Comparison of ENCODE assay signal across 8 mouse cellular contexts in genomic region chr10:69399814-69400385, GRCm38 (mm10). TPM values are rescaled to one million over a fixed set of nuclear protein-coding genes. Genes with fewer than 3 reads are reported as not detected.
A peak's percentile ranks its signal among the peaks of the same experiment; 100 is the strongest.
DNase-seq lines count a peak whose midpoint lies in the region; ATAC-seq and TF ChIP-seq lines count a peak whose summit lies in the region.
"Had no signal": no experiment of that assay in that cellular context is flagged by ENCODE, and none has a peak within 500 bp of the region (broad histone marks: within the 10 kb centered on the region; RNA-seq: fewer than 3 reads in every experiment).

No protein-coding gene starts in this region.

- ATAC-seq in midbrain, embryonic 11.5 days (ENCODE audit: low FRiP score), result no peak
- ATAC-seq in erythroid progenitor cell, adult 5-6 weeks (replicated peaks; ENCODE audit: low FRiP score, poor library complexity, severe bottlenecking), result no peak

- peaks cover 72% of the 10 kb centered on the region for H3K27me3 ChIP-seq in embryonic facial prominence, embryonic 10.5 days (replicated peaks; ENCODE audit: low read depth, poor library complexity, severe bottlenecking)
- H3K27me3 ChIP-seq in kidney, adult 2 months (replicated peaks; ENCODE audit: control insufficient read depth, insufficient read depth, low read length), result no peaks in the 10 kb centered on the region
- H3K27me3 ChIP-seq in midbrain, embryonic 11.5 days (ENCODE audit: control insufficient read depth, insufficient read depth, low read length), result peaks cover 40% of the 10 kb centered on the region

- DNase-seq in brain, embryonic 14.5 days (ENCODE audit: low read depth), result peak; percentile 49
- DNase-seq in embryonic facial prominence, embryonic 10.5 days (ENCODE audit: low spot score), result peak; percentile 50
- peak; percentile 25 for DNase-seq in kidney, adult 2 months
- DNase-seq in midbrain, embryonic 11.5 days (ENCODE audit: low spot score, missing footprints), result peak; percentile 95
- no peak for DNase-seq in thymus, postnatal 4 days
- no peak for DNase-seq in ovary, postnatal 10 days (ENCODE audit: low spot score)

- peak overlapping the region; percentile 76 for H3K4me3 ChIP-seq in embryonic facial prominence, embryonic 10.5 days
- peak overlapping the region; percentile 68 for H3K4me3 ChIP-seq in kidney, adult 2 months (ENCODE audit: insufficient read depth, low read depth, low read length)
- H3K4me3 ChIP-seq in midbrain, embryonic 11.5 days (ENCODE audit: low read depth, low read length), result peak overlapping the region; percentile 43

- H3K9me3 ChIP-seq in embryonic facial prominence, embryonic 10.5 days, result no peaks in the 10 kb centered on the region
- H3K9me3 ChIP-seq in midbrain, embryonic 11.5 days (ENCODE audit: control insufficient read depth, low read length), result no peaks in the 10 kb centered on the region

- H3K4me2 ChIP-seq in midbrain, embryonic 11.5 days, result peak overlapping the region; percentile 92

- H3K36me3 ChIP-seq in embryonic facial prominence, embryonic 10.5 days (replicated peaks), result no peaks in the 10 kb centered on the region
- no peaks in the 10 kb centered on the region for H3K36me3 ChIP-seq in kidney, adult 2 months (ENCODE audit: control insufficient read depth, insufficient read depth, low read length)
- no peaks in the 10 kb centered on the region for H3K36me3 ChIP-seq in midbrain, embryonic 11.5 days (ENCODE audit: control insufficient read depth, insufficient read depth, low read length)

- no peak for TF ChIP-seq CTCF in brain, embryonic 14.5 days (IDR thresholded peaks at IDR 0.05; ENCODE audit: borderline replicate concordance, extremely low read depth, insufficient read depth, insufficient read length)
- no peak for TF ChIP-seq CTCF in kidney, adult 2 months (conservative IDR thresholded peaks at IDR 0.05; ENCODE audit: insufficient read depth, insufficient read length, low read depth, low read length)

- H3K4me1 ChIP-seq in embryonic facial prominence, embryonic 10.5 days, result peaks cover 26% of the 10 kb centered on the region
- no peaks in the 10 kb centered on the region for H3K4me1 ChIP-seq in kidney, adult 2 months (ENCODE audit: control insufficient read depth, insufficient read depth, low read length)
- peaks cover 13% of the 10 kb centered on the region for H3K4me1 ChIP-seq in midbrain, embryonic 11.5 days (ENCODE audit: control insufficient read depth, insufficient read depth, low read length)

- no peak overlapping the region for H3K9ac ChIP-seq in midbrain, embryonic 11.5 days (ENCODE audit: low read length)

- 3% methylated on average over 17 of the region's 17 CpGs for WGBS in embryonic facial prominence, embryonic 10.5 days
- 9% methylated on average over 17 of the region's 17 CpGs for WGBS in kidney, adult 2 months
- 4% methylated on average over 17 of the region's 17 CpGs for WGBS in midbrain, embryonic 11.5 days

- TF ChIP-seq POLR2A in brain, embryonic 14.5 days (IDR thresholded peaks at IDR 0.05; ENCODE audit: borderline replicate concordance, extremely low read depth, insufficient read depth, insufficient read length, poor library complexity, severe bottlenecking), result no peak
- no peak for TF ChIP-seq POLR2A in kidney, adult 2 months (IDR thresholded peaks at IDR 0.05; ENCODE audit: low read depth, low read length)

- H3K27ac ChIP-seq in embryonic facial prominence, embryonic 10.5 days (replicated peaks), result no peak overlapping the region
- H3K27ac ChIP-seq in kidney, adult 2 months (ENCODE audit: insufficient read depth, low read depth, low read length), result peak overlapping the region; percentile 34; the same call in 1 of the 2 replicates
- no peak overlapping the region for H3K27ac ChIP-seq in midbrain, embryonic 11.5 days (ENCODE audit: low read depth, low read length)

RNA-seq across cellular contexts. Expression of gene Ank3, which starts 1.3 kb away (rescaled TPM):
- 76.0 and 183 TPM in 2 replicates for polyA plus RNA-seq in brain, embryonic 14.5 days (2012; rRNA removed)
- polyA plus RNA-seq in embryonic facial prominence, embryonic 10.5 days (2016; fragmentation: Nextera tagmentation; extraction: Ambion mirVana), result 36.7 and 36.9 TPM in 2 replicates
- polyA plus RNA-seq in kidney, adult 2 months (2012; rRNA removed), result 37.3 and 39.1 TPM in 2 replicates
- polyA plus RNA-seq in midbrain, embryonic 11.5 days (2014; fragmentation: Nextera tagmentation; extraction: Ambion mirVana), result 58.8 and 63.9 TPM in 2 replicates
- 2.9 TPM in 1 of 2 replicates, not detected in the other for total RNA-seq in erythroid progenitor cell, adult 5-6 weeks (2015; ENCODE audit: low replicate concordance)
- total RNA-seq in erythroid progenitor cell, adult 5-6 weeks (2017; ENCODE audit: low replicate concordance), result not detected in 2 replicates
- total RNA-seq: hematopoietic stem cell, adult 5-6 weeks had no signal

RNA-seq across cellular contexts. Expression of gene Cdk1, which starts 47.2 kb away (rescaled TPM):
- 94.3 and 204 TPM in 2 replicates for polyA plus RNA-seq in brain, embryonic 14.5 days (2012; rRNA removed)
- polyA plus RNA-seq in embryonic facial prominence, embryonic 10.5 days (2016; fragmentation: Nextera tagmentation; extraction: Ambion mirVana), result 534 and 541 TPM in 2 replicates
- 1.7 and 2.6 TPM in 2 replicates for polyA plus RNA-seq in kidney, adult 2 months (2012; rRNA removed)
- 408 and 424 TPM in 2 replicates for polyA plus RNA-seq in midbrain, embryonic 11.5 days (2014; fragmentation: Nextera tagmentation; extraction: Ambion mirVana)
- 179 and 182 TPM in 2 replicates for total RNA-seq in erythroid progenitor cell, adult 5-6 weeks (2015; ENCODE audit: low replicate concordance)
- total RNA-seq in erythroid progenitor cell, adult 5-6 weeks (2017; ENCODE audit: low replicate concordance), result 568 and 653 TPM in 2 replicates

Comparison
In these comparisons a context has a peak if more than half of its experiments do, and no peak if none do; other contexts are left out.
1. DNase-seq: peak in brain, embryonic 14.5 days (single experiment), embryonic facial prominence, embryonic 10.5 days (single experiment), kidney, adult 2 months (single experiment) and midbrain, embryonic 11.5 days (single experiment); none in thymus, postnatal 4 days (single experiment) and ovary, postnatal 10 days (single experiment).
2. RNA of gene Cdk1, which starts 47.2 kb away (polyA plus RNA-seq): 534 to 541 TPM in embryonic facial prominence, embryonic 10.5 days, 408 to 424 TPM in midbrain, embryonic 11.5 days and 94.3 to 204 TPM in brain, embryonic 14.5 days; 1.7 to 2.6 TPM in kidney, adult 2 months; every median in the first group is over 10 times any median in the second.
3. Peak in every context shown above with its lines, with median percentiles within 50 percentile points of each other: H3K4me3 ChIP-seq.